Mouse (Mus musculus): ENCODE measurements around the gene Hmgcll1. TPM values are rescaled to one million over a fixed set of nuclear protein-coding genes. Genes with fewer than 3 reads are reported as not detected.

The Hmgcll1 gene
- 22.4 and 30.4 TPM in 2 replicates for polyA plus RNA-seq (2014; fragmentation: Nextera tagmentation; extraction: Ambion mirVana)

- ATAC-seq (ENCODE audit: low FRiP score, low TSS enrichment) (peak; percentile 90), DNase-seq (peak; percentile 75)
- peak within 1 kb of the TSS; percentile 95 for H3K9ac ChIP-seq (replicated peaks; ENCODE audit: low read length)
- peaks cover 9% of the 10 kb centered on the region; the same call in 1 of the 2 replicates for H3K4me1 ChIP-seq (ENCODE audit: control insufficient read depth, insufficient read depth, low read length)
- peak within 1 kb of the TSS; percentile 79 for H3K4me2 ChIP-seq (ENCODE audit: low read length)
- H3K4me3 ChIP-seq (replicated peaks; ENCODE audit: low read depth, low read length), result peak within 1 kb of the TSS; percentile 58
- 3% methylated on average over 40 of the region's 40 CpGs for WGBS
- H3K27ac ChIP-seq (replicated peaks; ENCODE audit: low read depth, low read length), result peak within 1 kb of the TSS; percentile 94
- no peaks in the 10 kb centered on the region for H3K9me3 ChIP-seq (ENCODE audit: control insufficient read depth, low read length)
- H3K27me3 ChIP-seq (ENCODE audit: control insufficient read depth, insufficient read depth, low read length), result no peaks in the 10 kb centered on the region
- H3K36me3 ChIP-seq (ENCODE audit: control insufficient read depth, insufficient read depth, low read length), result no peaks in the 10 kb centered on the region
Measured at GRCm38 (mm10) chr9:76014631-76015531, at the start of gene Hmgcll1. Gene Hmgcll1, plus strand, starts transcription at chr9:76014855.

DNA sequence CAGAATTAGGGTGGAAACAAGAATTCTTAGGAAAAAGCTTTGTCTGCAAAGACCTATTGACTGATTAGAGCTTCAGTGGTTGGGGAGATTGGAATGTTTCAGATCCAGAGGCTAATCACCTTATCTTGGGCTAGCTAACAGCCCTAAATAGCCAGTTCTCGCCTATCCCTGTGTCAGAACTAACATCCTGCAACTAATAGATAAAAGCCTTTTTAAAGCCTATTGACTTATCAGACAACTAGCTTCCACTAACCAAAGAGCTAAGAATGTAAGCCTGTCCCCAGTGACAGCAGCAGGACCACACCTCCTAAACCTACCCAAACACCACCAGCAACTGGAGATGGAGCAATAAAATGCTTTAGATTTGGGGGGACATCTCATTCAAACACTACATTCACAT, 34.6 kb upstream of the Hmgcll1 start:
- no peaks in the 10 kb centered on the region for H3K9me3 ChIP-seq (ENCODE audit: control insufficient read depth, low read length)
- H3K36me3 ChIP-seq (ENCODE audit: control insufficient read depth, insufficient read depth, low read length), result no peaks in the 10 kb centered on the region
- H3K27me3 ChIP-seq (ENCODE audit: control insufficient read depth, insufficient read depth, low read length), result no peaks in the 10 kb centered on the region
- H3K27ac ChIP-seq (replicated peaks; ENCODE audit: low read depth, low read length), result no peak overlapping the region
- 42% methylated on average over 1 of the region's 1 CpGs for WGBS
- DNase-seq (no peak), ATAC-seq (ENCODE audit: low FRiP score, low TSS enrichment) (no peak)
- H3K4me3 ChIP-seq (replicated peaks; ENCODE audit: low read depth, low read length), result no peak overlapping the region
- H3K9ac ChIP-seq (replicated peaks; ENCODE audit: low read length), result no peak overlapping the region
- H3K4me1 ChIP-seq (ENCODE audit: control insufficient read depth, insufficient read depth, low read length), result no peaks in the 10 kb centered on the region
- no peak overlapping the region for H3K4me2 ChIP-seq (ENCODE audit: low read length)

- no peak overlapping the region for H3K9ac ChIP-seq (replicated peaks; ENCODE audit: low read length)
- H3K36me3 ChIP-seq (ENCODE audit: control insufficient read depth, insufficient read depth, low read length), result no peaks in the 10 kb centered on the region
- no peak for DNase-seq
- no peak overlapping the region for H3K4me2 ChIP-seq (ENCODE audit: low read length)
- H3K9me3 ChIP-seq (ENCODE audit: control insufficient read depth, low read length), result no peaks in the 10 kb centered on the region
- no peaks in the 10 kb centered on the region for H3K27me3 ChIP-seq (ENCODE audit: control insufficient read depth, insufficient read depth, low read length)
- no peak overlapping the region for H3K27ac ChIP-seq (replicated peaks; ENCODE audit: low read depth, low read length)
- H3K4me3 ChIP-seq (replicated peaks; ENCODE audit: low read depth, low read length), result no peak overlapping the region
- H3K4me1 ChIP-seq (ENCODE audit: control insufficient read depth, insufficient read depth, low read length), result no peaks in the 10 kb centered on the region
- WGBS, result 92% methylated on average over 1 of the region's 1 CpGs
- ATAC-seq (ENCODE audit: low FRiP score, low TSS enrichment), result no peak
Measured at GRCm38 (mm10) chr9:75981139-75981538, 33.5 kb upstream of the Hmgcll1 start.

GRCm38 (mm10) chr9:75989491-75989890, 25.2 kb upstream of the Hmgcll1 start:
- H3K4me1 ChIP-seq (ENCODE audit: control insufficient read depth, insufficient read depth, low read length), result no peaks in the 10 kb centered on the region
- no peak for ATAC-seq (ENCODE audit: low FRiP score, low TSS enrichment)
- DNase-seq, result no peak
- no peak overlapping the region for H3K9ac ChIP-seq (replicated peaks; ENCODE audit: low read length)
- H3K4me2 ChIP-seq (ENCODE audit: low read length), result no peak overlapping the region
- no peak overlapping the region for H3K27ac ChIP-seq (replicated peaks; ENCODE audit: low read depth, low read length)
- H3K9me3 ChIP-seq (ENCODE audit: control insufficient read depth, low read length), result no peaks in the 10 kb centered on the region
- WGBS, result 91% methylated on average over 4 of the region's 4 CpGs
- no peak overlapping the region for H3K4me3 ChIP-seq (replicated peaks; ENCODE audit: low read depth, low read length)
- no peaks in the 10 kb centered on the region for H3K36me3 ChIP-seq (ENCODE audit: control insufficient read depth, insufficient read depth, low read length)
- H3K27me3 ChIP-seq (ENCODE audit: control insufficient read depth, insufficient read depth, low read length), result no peaks in the 10 kb centered on the region

- 71% methylated on average over 2 of the region's 2 CpGs for WGBS
- Histone ChIP-seq H3K4me1 (ENCODE audit: control insufficient read depth, insufficient read depth, low read length) (no peaks in the 10 kb centered on the region), H3K27ac (replicated peaks; ENCODE audit: low read depth, low read length) (no peak overlapping the region), H3K9ac (replicated peaks; ENCODE audit: low read length) (no peak overlapping the region), H3K4me3 (replicated peaks; ENCODE audit: low read depth, low read length) (no peak overlapping the region), H3K36me3 (ENCODE audit: control insufficient read depth, insufficient read depth, low read length) (no peaks in the 10 kb centered on the region), H3K9me3 (ENCODE audit: control insufficient read depth, low read length) (no peaks in the 10 kb centered on the region), H3K4me2 (ENCODE audit: low read length) (no peak overlapping the region), H3K27me3 (ENCODE audit: control insufficient read depth, insufficient read depth, low read length) (no peaks in the 10 kb centered on the region)
- ATAC-seq (ENCODE audit: low FRiP score, low TSS enrichment) (no peak), DNase-seq (no peak)
Measured at GRCm38 (mm10) chr9:75998791-75999350, 15.8 kb upstream of the Hmgcll1 start.

DNA sequence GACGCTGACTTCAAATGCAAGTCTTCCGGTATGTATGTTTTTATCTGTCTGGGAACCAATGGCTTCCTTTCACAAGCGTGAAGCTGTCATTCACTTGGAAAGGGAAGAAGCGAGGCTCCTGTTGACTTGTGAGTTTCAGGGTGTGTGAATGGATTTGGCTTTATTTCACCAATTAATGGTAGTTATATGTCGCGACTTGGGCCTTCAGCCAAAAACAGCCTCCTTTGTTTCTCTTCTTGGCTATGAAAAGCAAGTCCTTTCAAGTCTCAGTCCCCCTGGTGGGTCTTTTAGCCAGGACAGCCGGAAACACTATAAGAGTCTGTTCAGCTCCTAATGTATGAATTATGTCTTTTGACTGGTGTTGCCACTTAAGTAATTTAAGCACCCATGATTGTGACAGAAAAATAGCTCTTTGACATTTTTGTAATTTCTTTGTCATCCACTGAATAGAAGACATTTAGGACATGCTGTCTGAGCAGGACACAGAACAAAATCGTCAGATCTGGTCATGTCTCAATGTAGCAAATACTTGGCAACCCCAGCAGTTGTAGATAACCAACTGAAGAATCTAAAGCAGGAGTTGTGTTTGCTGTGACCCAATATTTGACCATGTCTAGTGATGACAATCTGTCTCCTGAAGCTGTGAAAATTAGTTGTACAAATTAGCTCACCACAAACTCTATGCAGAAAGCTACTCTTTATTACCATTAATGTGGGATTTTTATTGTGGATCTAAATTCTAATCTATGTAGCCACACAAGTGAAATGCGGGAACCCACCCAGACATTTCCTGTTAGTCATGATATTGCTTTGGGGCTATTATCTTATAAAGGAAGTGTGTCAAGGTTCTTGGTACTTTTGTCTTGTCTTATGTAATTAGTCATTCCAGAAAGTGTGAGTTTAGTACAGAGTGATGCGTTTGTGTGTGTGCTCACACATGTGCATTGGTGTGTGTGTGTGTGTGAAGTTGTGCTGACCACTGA, 13.5 kb upstream of the Hmgcll1 start:
- WGBS, result 46% methylated on average over 10 of the region's 10 CpGs
- H3K9me3 ChIP-seq (ENCODE audit: control insufficient read depth, low read length), result no peaks in the 10 kb centered on the region
- H3K4me3 ChIP-seq (replicated peaks; ENCODE audit: low read depth, low read length), result no peak overlapping the region
- DNase-seq (peak; percentile 51), ATAC-seq (ENCODE audit: low FRiP score, low TSS enrichment) (no peak)
- H3K4me2 ChIP-seq (ENCODE audit: low read length), result no peak overlapping the region
- H3K4me1 ChIP-seq (ENCODE audit: control insufficient read depth, insufficient read depth, low read length), result no peaks in the 10 kb centered on the region
- no peak overlapping the region for H3K9ac ChIP-seq (replicated peaks; ENCODE audit: low read length)
- no peak overlapping the region for H3K27ac ChIP-seq (replicated peaks; ENCODE audit: low read depth, low read length)
- no peaks in the 10 kb centered on the region for H3K36me3 ChIP-seq (ENCODE audit: control insufficient read depth, insufficient read depth, low read length)
- no peaks in the 10 kb centered on the region for H3K27me3 ChIP-seq (ENCODE audit: control insufficient read depth, insufficient read depth, low read length)

DNA sequence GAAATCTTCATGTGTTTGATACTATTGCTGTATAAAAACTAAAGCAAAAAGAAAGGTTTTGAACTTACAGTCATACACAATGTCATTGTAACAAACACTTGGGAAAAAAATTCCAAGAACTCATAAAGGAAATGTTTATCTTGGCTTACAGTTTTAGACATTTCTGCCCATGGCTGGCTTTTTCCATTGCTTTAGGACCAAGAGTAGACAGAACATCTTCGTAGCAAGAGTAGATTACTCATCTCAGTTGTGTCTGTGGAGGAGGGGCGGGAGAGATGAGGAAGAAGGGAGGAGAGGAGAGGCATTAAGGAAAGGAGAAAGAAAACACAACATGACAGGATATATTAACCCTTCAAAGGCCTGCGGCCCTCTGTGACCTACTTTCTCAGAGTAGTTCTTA, 11.6 kb upstream of the Hmgcll1 start:
- Histone ChIP-seq H3K4me3 (replicated peaks; ENCODE audit: low read depth, low read length) (no peak overlapping the region), H3K4me2 (ENCODE audit: low read length) (no peak overlapping the region), H3K9ac (replicated peaks; ENCODE audit: low read length) (no peak overlapping the region), H3K36me3 (ENCODE audit: control insufficient read depth, insufficient read depth, low read length) (no peaks in the 10 kb centered on the region), H3K27ac (replicated peaks; ENCODE audit: low read depth, low read length) (no peak overlapping the region), H3K4me1 (ENCODE audit: control insufficient read depth, insufficient read depth, low read length) (no peaks in the 10 kb centered on the region), H3K27me3 (ENCODE audit: control insufficient read depth, insufficient read depth, low read length) (no peaks in the 10 kb centered on the region), H3K9me3 (ENCODE audit: control insufficient read depth, low read length) (no peaks in the 10 kb centered on the region)
- ATAC-seq (ENCODE audit: low FRiP score, low TSS enrichment), result no peak
- 80% methylated on average over 3 of the region's 3 CpGs for WGBS
- no peak for DNase-seq

- 74% methylated on average over 6 of the region's 6 CpGs for WGBS
- DNase-seq, result peak; percentile 22
- ATAC-seq (ENCODE audit: low FRiP score, low TSS enrichment), result no peak
Measured at GRCm38 (mm10) chr9:76003637-76004036, 11.0 kb upstream of the Hmgcll1 start.

More at GRCm38 (mm10) chr9:76003637-76004036, 11.0 kb upstream of the Hmgcll1 start:
- Histone ChIP-seq H3K36me3 (ENCODE audit: control insufficient read depth, insufficient read depth, low read length) (no peaks in the 10 kb centered on the region), H3K4me3 (replicated peaks; ENCODE audit: low read depth, low read length) (no peak overlapping the region), H3K27ac (replicated peaks; ENCODE audit: low read depth, low read length) (no peak overlapping the region), H3K4me2 (ENCODE audit: low read length) (no peak overlapping the region), H3K9ac (replicated peaks; ENCODE audit: low read length) (no peak overlapping the region), H3K27me3 (ENCODE audit: control insufficient read depth, insufficient read depth, low read length) (no peaks in the 10 kb centered on the region), H3K4me1 (ENCODE audit: control insufficient read depth, insufficient read depth, low read length) (no peaks in the 10 kb centered on the region), H3K9me3 (ENCODE audit: control insufficient read depth, low read length) (no peaks in the 10 kb centered on the region)
